22 mouse cellular contexts compared by ENCODE assay signal in genomic region chr16:25517114-25517868, GRCm38 (mm10).
A peak's percentile ranks its signal among the peaks of the same experiment; 100 is the strongest.
DNase-seq lines count a peak whose midpoint lies in the region; ATAC-seq and TF ChIP-seq lines count a peak whose summit lies in the region.
"Had no signal": no experiment of that assay in that cellular context is flagged by ENCODE, and none has a peak within 500 bp of the region (broad histone marks: within the 10 kb centered on the region; RNA-seq: fewer than 3 reads in every experiment).

No protein-coding gene starts in this region.

- no peak overlapping the region for H3K9ac ChIP-seq in liver, embryonic 13.5 days
- H3K9ac ChIP-seq in liver, postnatal 0 days (replicated peaks) = no peak overlapping the region
- no peak overlapping the region for H3K9ac ChIP-seq in midbrain, postnatal 0 days (replicated peaks; ENCODE audit: low read length, poor library complexity, severe bottlenecking)
- H3K9ac ChIP-seq: forebrain, embryonic 13.5 days; forebrain, postnatal 0 days; hindbrain, embryonic 12.5 days had no signal

- 31% methylated on average over 4 of the region's 7 CpGs for WGBS in liver, embryonic 13.5 days (ENCODE audit: insufficient replicate concordance)
- WGBS in liver, postnatal 0 days (ENCODE audit: insufficient replicate concordance) = 46% methylated on average over 5 of the region's 7 CpGs
- WGBS in midbrain, postnatal 0 days = 78% methylated on average over 5 of the region's 7 CpGs

- H3K27ac ChIP-seq in liver, embryonic 13.5 days = no peak overlapping the region
- H3K27ac ChIP-seq in liver, postnatal 0 days (ENCODE audit: low read depth) = no peak overlapping the region
- no peak overlapping the region for H3K27ac ChIP-seq in midbrain, postnatal 0 days (ENCODE audit: low read depth, low read length)
- H3K27ac ChIP-seq: embryonic facial prominence, embryonic 10.5 days; forebrain, embryonic 13.5 days; gastrocnemius, adult 2 months; hindbrain, embryonic 12.5 days had no signal

- no peak overlapping the region for H3K4me3 ChIP-seq in liver, embryonic 13.5 days (replicated peaks)
- no peak overlapping the region for H3K4me3 ChIP-seq in liver, postnatal 0 days (ENCODE audit: low read depth, low read length)
- H3K4me3 ChIP-seq in G1E (ENCODE audit: low read depth, low read length) = no peak overlapping the region; the same call in 1 of the 2 replicates
- no peak overlapping the region for H3K4me3 ChIP-seq in midbrain, postnatal 0 days (ENCODE audit: low read depth, low read length)
- H3K4me3 ChIP-seq: embryonic facial prominence, embryonic 10.5 days; forebrain, embryonic 13.5 days; gastrocnemius, adult 2 months; hindbrain, embryonic 12.5 days had no signal

- no peak overlapping the region for H3K4me2 ChIP-seq in liver, embryonic 13.5 days
- H3K4me2 ChIP-seq in liver, postnatal 0 days (ENCODE audit: low read depth, low read length) = no peak overlapping the region
- no peak overlapping the region for H3K4me2 ChIP-seq in midbrain, postnatal 0 days (ENCODE audit: low read depth, low read length, poor library complexity, severe bottlenecking)
- H3K4me2 ChIP-seq: forebrain, embryonic 13.5 days; hindbrain, embryonic 12.5 days had no signal

- intact Hi-C loops in left cerebral cortex, postnatal 14 days (cut with DNase I) = no loop called here

- H3K36me3 ChIP-seq in liver, embryonic 13.5 days = no peaks in the 10 kb centered on the region
- H3K36me3 ChIP-seq in liver, postnatal 0 days (replicated peaks; ENCODE audit: insufficient read depth, low read length) = no peaks in the 10 kb centered on the region
- no peaks in the 10 kb centered on the region for H3K36me3 ChIP-seq in G1E (replicated peaks)
- H3K36me3 ChIP-seq in midbrain, postnatal 0 days (ENCODE audit: insufficient read depth, low read length) = no peaks in the 10 kb centered on the region
- H3K36me3 ChIP-seq: embryonic facial prominence, embryonic 10.5 days; hindbrain, embryonic 12.5 days had no signal

- no peaks in the 10 kb centered on the region for H3K27me3 ChIP-seq in liver, embryonic 13.5 days
- H3K27me3 ChIP-seq in liver, postnatal 0 days (ENCODE audit: insufficient read depth, low read length) = no peaks in the 10 kb centered on the region
- H3K27me3 ChIP-seq in G1E (ENCODE audit: insufficient read depth, low read length) = no peaks in the 10 kb centered on the region
- no peaks in the 10 kb centered on the region for H3K27me3 ChIP-seq in midbrain, postnatal 0 days (ENCODE audit: insufficient read depth, low read length)
- H3K27me3 ChIP-seq: CH12.LX; forebrain, embryonic 13.5 days; hindbrain, embryonic 12.5 days had no signal

- TF ChIP-seq CTCF in liver, postnatal 0 days (IDR thresholded peaks at IDR 0.05; ENCODE audit: low read depth) = no peak
- no peak for TF ChIP-seq CTCF in G1E (IDR thresholded peaks at IDR 0.05; ENCODE audit: low read depth, low read length)
- TF ChIP-seq CTCF in midbrain, postnatal 0 days (IDR thresholded peaks at IDR 0.05) = no peak

- no peak for TF ChIP-seq EP300 in liver, postnatal 0 days (IDR thresholded peaks at IDR 0.05; ENCODE audit: low read depth)

- no peaks in the 10 kb centered on the region for H3K9me3 ChIP-seq in liver, embryonic 13.5 days (replicated peaks)
- H3K9me3 ChIP-seq in liver, postnatal 0 days (ENCODE audit: low read length) = no peaks in the 10 kb centered on the region
- no peaks in the 10 kb centered on the region for H3K9me3 ChIP-seq in G1E (replicated peaks)
- H3K9me3 ChIP-seq in midbrain, postnatal 0 days (ENCODE audit: low read length) = no peaks in the 10 kb centered on the region
- H3K9me3 ChIP-seq: embryonic facial prominence, embryonic 10.5 days; forebrain, embryonic 13.5 days; hindbrain, embryonic 12.5 days had no signal

- peak; percentile 2 for DNase-seq in liver, embryonic 13.5 days
- DNase-seq in liver, postnatal 0 days = no peak
- DNase-seq in G1E (ENCODE audit: low spot score) = no peak
- DNase-seq in adipocyte (ENCODE audit: low spot score) = peak; percentile 24
- DNase-seq in left cerebral cortex, postnatal 14 days (ENCODE audit: low spot score in 2 of 2) = no peak
- no peak for DNase-seq in midbrain, postnatal 0 days (ENCODE audit: low spot score)
- DNase-seq: adrenal gland, adult 2 months; adrenal gland, postnatal 25 days; cerebellum, adult 18-20 months; cerebellum, adult 9-11 months; cerebellum, postnatal 36 days; forebrain, postnatal 0 days; gastrocnemius, adult 2 months; gastrocnemius, postnatal 25 days; heart, postnatal 10 days; heart, postnatal 4 days had no signal

- no peak for ATAC-seq in liver, embryonic 13.5 days (ENCODE audit: low read depth)
- no peak for ATAC-seq in liver, postnatal 0 days
- peak; percentile 88 for ATAC-seq in G1E (ENCODE audit: extremely low read depth, insufficient number of reproducible peaks, low FRiP score, poor library complexity, severe bottlenecking)
- ATAC-seq in midbrain, postnatal 0 days (ENCODE audit: low FRiP score) = no peak
- ATAC-seq: activated CD4-positive, CD25-positive, alpha-beta regulatory T cell, adult 4 months; forebrain, embryonic 13.5 days; forebrain, postnatal 0 days; hindbrain, embryonic 16.5 days had no signal

- no peaks in the 10 kb centered on the region for H3K4me1 ChIP-seq in liver, embryonic 13.5 days (replicated peaks)
- H3K4me1 ChIP-seq in liver, postnatal 0 days (ENCODE audit: insufficient read depth) = no peaks in the 10 kb centered on the region
- peaks cover 5% of the 10 kb centered on the region; the same call in 1 of the 2 replicates for H3K4me1 ChIP-seq in G1E (ENCODE audit: insufficient read depth, low read depth, low read length)
- no peaks in the 10 kb centered on the region for H3K4me1 ChIP-seq in midbrain, postnatal 0 days (ENCODE audit: insufficient read depth, low read length)
- H3K4me1 ChIP-seq: embryonic facial prominence, embryonic 10.5 days; forebrain, embryonic 13.5 days; hindbrain, embryonic 12.5 days had no signal

Comparison
In these comparisons a context has a peak if more than half of its experiments do, and no peak if none do; other contexts are left out.
1. DNase-seq: peak in liver, embryonic 13.5 days (single experiment) and adipocyte (single experiment); none in liver, postnatal 0 days (single experiment), G1E (single experiment), left cerebral cortex, postnatal 14 days (0 of 2) and midbrain, postnatal 0 days (single experiment).